Mouse (Mus musculus): ENCODE data around the gene Ruvbl2. TPM values are rescaled to one million over a fixed set of nuclear protein-coding genes. Genes with fewer than 3 reads are reported as not detected.

Ruvbl2 gene
- total RNA-seq, 1 experiment = 228 TPM

DNA sequence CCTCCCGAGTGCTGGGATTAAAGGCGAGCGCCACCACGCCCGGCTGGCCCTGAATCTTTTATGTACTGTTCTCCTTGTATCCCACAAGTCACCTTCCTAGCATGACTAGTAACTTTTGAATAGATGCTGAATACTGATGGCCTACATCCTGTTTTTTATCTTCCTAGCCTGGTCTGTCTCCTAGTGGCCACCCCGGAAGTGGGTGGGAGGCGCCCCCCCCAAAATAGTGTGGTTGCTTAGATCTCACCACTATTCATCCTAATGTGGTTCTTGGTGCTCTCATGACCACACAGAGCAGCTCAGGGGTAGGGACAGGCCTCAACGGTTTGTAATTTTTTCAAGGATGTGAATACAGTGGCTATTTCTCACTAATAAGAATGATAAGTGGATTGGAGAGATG, 63.3 kb downstream of the Ruvbl2 start:
- TF ChIP-seq MAFK (IDR thresholded peaks at IDR 0.05; ENCODE audit: insufficient read depth, low read depth, low read length) = no peak
- no peak for TF ChIP-seq ZC3H11A (IDR thresholded peaks at IDR 0.05; ENCODE audit: borderline replicate concordance, low read depth, low read length)
- H3K9me3 ChIP-seq (ENCODE audit: control insufficient read depth, insufficient read depth, low read depth, low read length) = no peaks in the 10 kb centered on the region
- peaks cover 42% of the 10 kb centered on the region for H3K36me3 ChIP-seq (ENCODE audit: control insufficient read depth, insufficient read depth, low read length, poor library complexity, severe bottlenecking)
- in situ Hi-C loops (cut with MboI; ENCODE audit: low sequenced_read_pairs in 2 of 2, unreplicated experiment in 2 of 2) = no loop called here
- H3K27ac ChIP-seq (ENCODE audit: insufficient read depth, low read depth, low read length, poor library complexity, severe bottlenecking) = no peak overlapping the region
- no peak overlapping the region for H3K4me3 ChIP-seq (ENCODE audit: insufficient read depth in 1 of 2, low read depth in 1 of 2, low read length in 2 of 2, poor library complexity in 1 of 2, severe bottlenecking in 1 of 2)
- H3K9ac ChIP-seq (ENCODE audit: insufficient read depth, low read depth, low read length, poor library complexity, severe bottlenecking) = no peak overlapping the region
- peaks cover 2 to 13% of the 10 kb centered on the region in 2 experiments; a peak in 3 of 4 replicates for H3K4me1 ChIP-seq (ENCODE audit: control insufficient read depth in 2 of 2, insufficient read depth in 2 of 2, low read length in 2 of 2, poor library complexity in 1 of 2)
- DNase-seq (ENCODE audit: low read depth, low spot score) = no peak

GRCm38 (mm10) chr7:45372371-45372770, 65.5 kb downstream of the Ruvbl2 start:
- in situ Hi-C loops (cut with MboI; ENCODE audit: low sequenced_read_pairs in 2 of 2, unreplicated experiment in 2 of 2) = no loop called here
- peaks cover 32% of the 10 kb centered on the region for H3K36me3 ChIP-seq (ENCODE audit: control insufficient read depth, insufficient read depth, low read length, poor library complexity, severe bottlenecking)
- peaks cover 2 to 15% of the 10 kb centered on the region in 2 experiments; a peak in 3 of 4 replicates for H3K4me1 ChIP-seq (ENCODE audit: control insufficient read depth in 2 of 2, insufficient read depth in 2 of 2, low read length in 2 of 2, poor library complexity in 1 of 2)
- H3K9me3 ChIP-seq (ENCODE audit: control insufficient read depth, insufficient read depth, low read depth, low read length) = no peaks in the 10 kb centered on the region
- H3K9ac ChIP-seq (ENCODE audit: insufficient read depth, low read depth, low read length, poor library complexity, severe bottlenecking) = no peak overlapping the region
- TF ChIP-seq CHD2 (IDR thresholded peaks at IDR 0.05; ENCODE audit: low read depth, low read length) (no peak), HCFC1 (IDR thresholded peaks at IDR 0.05; ENCODE audit: borderline replicate concordance, insufficient read depth, low read length) (no peak), ZC3H11A (IDR thresholded peaks at IDR 0.05; ENCODE audit: borderline replicate concordance, low read depth, low read length) (no peak), MAFK (IDR thresholded peaks at IDR 0.05; ENCODE audit: insufficient read depth, low read depth, low read length) (no peak), ZNF384 (IDR thresholded peaks at IDR 0.05; ENCODE audit: low read depth, low read length) (no peak)
- no peak overlapping the region for H3K4me3 ChIP-seq (ENCODE audit: insufficient read depth in 1 of 2, low read depth in 1 of 2, low read length in 2 of 2, poor library complexity in 1 of 2, severe bottlenecking in 1 of 2)
- no peak for DNase-seq (ENCODE audit: low read depth, low spot score)
- no peak overlapping the region for H3K27ac ChIP-seq (ENCODE audit: insufficient read depth, low read depth, low read length, poor library complexity, severe bottlenecking)

Other genes with a start within 250 kb of the Ruvbl2 start
- 2.4 and 2.7 TPM in 2 replicates for gene Ccdc155, start 233.2 kb downstream of the Ruvbl2 start, total RNA-seq (2012; rRNA removed)
- gene Dkkl1, start 225.9 kb downstream of the Ruvbl2 start, total RNA-seq (2012; rRNA removed) = 4.7 and 6.9 TPM in 2 replicates
- gene Tead2, start 222.3 kb downstream of the Ruvbl2 start, total RNA-seq (2012; rRNA removed) = 95.9 and 111 TPM in 2 replicates
- 37.6 and 50.8 TPM in 2 replicates for gene Cd37, start 199.0 kb downstream of the Ruvbl2 start, total RNA-seq (2012; rRNA removed)
- 12.7 and 14.6 TPM in 2 replicates for gene Slc6a16, start 197.0 kb downstream of the Ruvbl2 start, total RNA-seq (2012; rRNA removed)
- 0.21 and 0.67 TPM in 2 replicates for gene Slc6a21, start 160.6 kb downstream of the Ruvbl2 start, total RNA-seq (2012; rRNA removed)
- gene Trpm4, start 104.3 kb downstream of the Ruvbl2 start, total RNA-seq (2012; rRNA removed) = 26.5 and 48.5 TPM in 2 replicates
- gene Hrc, start 102.8 kb downstream of the Ruvbl2 start, total RNA-seq (2012; rRNA removed) = 0.71 and 1.4 TPM in 2 replicates
- gene Ppfia3, start 71.1 kb downstream of the Ruvbl2 start, total RNA-seq (2012; rRNA removed) = 6.9 and 12.6 TPM in 2 replicates
- gene Lin7b, start 67.5 kb downstream of the Ruvbl2 start, total RNA-seq (2012; rRNA removed) = 5.6 and 11.3 TPM in 2 replicates
- 303 and 310 TPM in 2 replicates for gene Snrnp70, start 42.4 kb downstream of the Ruvbl2 start, total RNA-seq (2012; rRNA removed)
- 0.85 and 2.3 TPM in 2 replicates for gene Kcna7, start 32.4 kb downstream of the Ruvbl2 start, total RNA-seq (2012; rRNA removed)
- 2.4 and 3.6 TPM in 2 replicates for gene Ntf5, start 24.4 kb downstream of the Ruvbl2 start, total RNA-seq (2012; rRNA removed)
- 0.37 TPM in 1 of 2 replicates, not detected in the other for gene Lhb, start 17.3 kb downstream of the Ruvbl2 start, total RNA-seq (2012; rRNA removed)
- gene Gys1, start 3.3 kb downstream of the Ruvbl2 start, total RNA-seq (2012; rRNA removed) = 26.1 and 26.8 TPM in 2 replicates
- gene Ftl1, start 21.8 kb upstream of the Ruvbl2 start, total RNA-seq (2012; rRNA removed) = 398 and 408 TPM in 2 replicates
- 388 and 591 TPM in 2 replicates for gene Bax, start 28.8 kb upstream of the Ruvbl2 start, total RNA-seq (2012; rRNA removed)
- 2.6 TPM in 2 replicates for gene Tulp2, start 43.8 kb upstream of the Ruvbl2 start, total RNA-seq (2012; rRNA removed)
- 0.71 TPM in 1 of 2 replicates, not detected in the other for gene Gm45808, start 48.7 kb upstream of the Ruvbl2 start, total RNA-seq (2012; rRNA removed)
- 3.6 and 5.3 TPM in 2 replicates for gene Dhdh, start 50.7 kb upstream of the Ruvbl2 start, total RNA-seq (2012; rRNA removed)
- 131 and 178 TPM in 2 replicates for gene Nucb1, start 72.3 kb upstream of the Ruvbl2 start, total RNA-seq (2012; rRNA removed)
- gene Ppp1r15a, start 88.2 kb upstream of the Ruvbl2 start, total RNA-seq (2012; rRNA removed) = 31.4 and 37.9 TPM in 2 replicates
- 17.8 and 20.2 TPM in 2 replicates for gene Plekha4, start 88.2 kb upstream of the Ruvbl2 start, total RNA-seq (2012; rRNA removed)
- gene Hsd17b14, start 116.8 kb upstream of the Ruvbl2 start, total RNA-seq (2012; rRNA removed) = 32.5 and 33.0 TPM in 2 replicates
- gene Bcat2, start 132.1 kb upstream of the Ruvbl2 start, total RNA-seq (2012; rRNA removed) = 60.3 and 87.7 TPM in 2 replicates
- gene Fgf21, start 177.4 kb upstream of the Ruvbl2 start, total RNA-seq (2012; rRNA removed) = 0.67 and 1.1 TPM in 2 replicates
- gene Fut1, start 179.2 kb upstream of the Ruvbl2 start, total RNA-seq (2012; rRNA removed) = 0.49 and 2.5 TPM in 2 replicates
- gene Izumo1, start 183.7 kb upstream of the Ruvbl2 start, total RNA-seq (2012; rRNA removed) = 0.31 and 0.63 TPM in 2 replicates
- gene Rasip1, start 189.4 kb upstream of the Ruvbl2 start, total RNA-seq (2012; rRNA removed) = 5.3 and 8.6 TPM in 2 replicates
- gene Mamstr, start 201.9 kb upstream of the Ruvbl2 start, total RNA-seq (2012; rRNA removed) = 0.71 and 0.74 TPM in 2 replicates
- gene Fut2, start 228.3 kb upstream of the Ruvbl2 start, total RNA-seq (2012; rRNA removed) = 0.27 and 0.37 TPM in 2 replicates
- 0.54 and 0.74 TPM in 2 replicates for gene Ntn5, start 245.9 kb upstream of the Ruvbl2 start, total RNA-seq (2012; rRNA removed)